Mouse (Mus musculus): Measurements from ENCODE around the gene Mre11a. TPM values are rescaled to one million over a fixed set of nuclear protein-coding genes. Genes with fewer than 3 reads are reported as not detected.

Gene Mre11a
- polyA plus RNA-seq, 1 experiment = 7.8 TPM

- Histone ChIP-seq H3K4me2 (ENCODE audit: low read depth) (no peak overlapping the region), H3K4me3 (no peak overlapping the region), H3K27me3 (ENCODE audit: control insufficient read depth, insufficient read depth, insufficient read length) (no peaks in the 10 kb centered on the region), H3K79me2 (ENCODE audit: control insufficient read depth, insufficient read depth) (no peaks in the 10 kb centered on the region), H3K36me3 (ENCODE audit: control insufficient read depth, insufficient read depth) (no peaks in the 10 kb centered on the region), H3ac (ENCODE audit: control insufficient read depth, insufficient read length) (no peak overlapping the region)
- no peak for TF ChIP-seq MAX (IDR thresholded peaks at IDR 0.05; ENCODE audit: low read depth)
- TF ChIP-seq MYOG (IDR thresholded peaks at IDR 0.05; ENCODE audit: control insufficient read depth in 1 of 3, insufficient read depth in 1 of 3, insufficient read length in 2 of 3, low read depth in 2 of 3) = no peak
- TF ChIP-seq CEBPB (IDR thresholded peaks at IDR 0.05; ENCODE audit: insufficient read depth, poor library complexity, severe bottlenecking) = no peak
- TF ChIP-seq REST (IDR thresholded peaks at IDR 0.05; ENCODE audit: insufficient read depth, insufficient read length) = no peak
- TF ChIP-seq E2F4 (IDR thresholded peaks at IDR 0.05; ENCODE audit: insufficient read depth) = no peak
- TF ChIP-seq SRF (IDR thresholded peaks at IDR 0.05; ENCODE audit: control insufficient read depth, insufficient read length, low read depth) = no peak
- no peak for TF ChIP-seq TCF3 (IDR thresholded peaks at IDR 0.05; ENCODE audit: insufficient read length, low read depth)
- TF ChIP-seq MYOD1 (IDR thresholded peaks at IDR 0.05; ENCODE audit: control insufficient read depth in 1 of 3, insufficient read length in 2 of 3, low read depth in 2 of 3) = no peak
- TF ChIP-seq POLR2AphosphoS2 (IDR thresholded peaks at IDR 0.05; ENCODE audit: insufficient read length, low read depth) = no peak
- no peak for TF ChIP-seq TCF12 (IDR thresholded peaks at IDR 0.05; ENCODE audit: insufficient read depth, poor library complexity, severe bottlenecking)
- no peak for TF ChIP-seq USF1 (IDR thresholded peaks at IDR 0.05; ENCODE audit: low read depth)
- TF ChIP-seq POLR2A (IDR thresholded peaks at IDR 0.05; ENCODE audit: insufficient read length, low read depth) = no peak
These were observed 100.2 kb downstream of the Mre11a start for GRCm38 (mm10) chr9:14884641-14885040.

DNA sequence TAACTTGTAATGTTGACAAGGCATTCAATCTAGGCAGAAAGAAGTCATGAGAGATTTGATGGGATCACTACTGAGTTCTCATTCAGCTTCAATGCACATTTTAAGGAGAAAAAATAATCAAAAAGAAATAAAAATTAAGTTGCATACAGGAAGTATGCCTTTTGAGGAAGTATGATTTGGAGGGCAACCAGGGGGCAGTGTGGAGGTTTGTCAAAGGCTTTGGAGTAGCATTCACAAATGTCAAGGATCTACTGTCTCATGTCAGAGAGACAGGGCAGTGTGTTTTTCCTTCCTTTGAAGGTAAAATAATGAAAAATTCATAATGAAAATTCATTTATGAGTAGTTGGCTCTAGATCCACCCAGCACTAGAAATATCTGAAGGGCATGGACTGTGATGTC, 100.7 kb downstream of the Mre11a start:
- Histone ChIP-seq H3K4me3 (no peak overlapping the region), H3K4me2 (ENCODE audit: low read depth) (no peak overlapping the region), H3K79me2 (ENCODE audit: control insufficient read depth, insufficient read depth) (no peaks in the 10 kb centered on the region), H3ac (ENCODE audit: control insufficient read depth, insufficient read length) (no peak overlapping the region), H3K27me3 (ENCODE audit: control insufficient read depth, insufficient read depth, insufficient read length) (no peaks in the 10 kb centered on the region), H3K36me3 (ENCODE audit: control insufficient read depth, insufficient read depth) (no peaks in the 10 kb centered on the region)
- TF ChIP-seq MYOG (IDR thresholded peaks at IDR 0.05; ENCODE audit: control insufficient read depth in 1 of 3, insufficient read depth in 1 of 3, insufficient read length in 2 of 3, low read depth in 2 of 3) (no peak), TCF12 (IDR thresholded peaks at IDR 0.05; ENCODE audit: insufficient read depth, poor library complexity, severe bottlenecking) (no peak), USF1 (IDR thresholded peaks at IDR 0.05; ENCODE audit: low read depth) (no peak), REST (IDR thresholded peaks at IDR 0.05; ENCODE audit: insufficient read depth, insufficient read length) (no peak), POLR2AphosphoS2 (IDR thresholded peaks at IDR 0.05; ENCODE audit: insufficient read length, low read depth) (no peak), TCF3 (IDR thresholded peaks at IDR 0.05; ENCODE audit: insufficient read length, low read depth) (no peak), CEBPB (IDR thresholded peaks at IDR 0.05; ENCODE audit: insufficient read depth, poor library complexity, severe bottlenecking) (no peak), MAX (IDR thresholded peaks at IDR 0.05; ENCODE audit: low read depth) (no peak), E2F4 (IDR thresholded peaks at IDR 0.05; ENCODE audit: insufficient read depth) (no peak), SRF (IDR thresholded peaks at IDR 0.05; ENCODE audit: control insufficient read depth, insufficient read length, low read depth) (no peak), MYOD1 (IDR thresholded peaks at IDR 0.05; ENCODE audit: control insufficient read depth in 1 of 3, insufficient read length in 2 of 3, low read depth in 2 of 3) (no peak), POLR2A (IDR thresholded peaks at IDR 0.05; ENCODE audit: insufficient read length, low read depth) (no peak)

GRCm38 (mm10) chr9:14885954-14886353, 101.5 kb downstream of the Mre11a start:
- Histone ChIP-seq H3K4me2 (ENCODE audit: low read depth) (no peak overlapping the region), H3K27me3 (ENCODE audit: control insufficient read depth, insufficient read depth, insufficient read length) (no peaks in the 10 kb centered on the region), H3K36me3 (ENCODE audit: control insufficient read depth, insufficient read depth) (no peaks in the 10 kb centered on the region), H3ac (ENCODE audit: control insufficient read depth, insufficient read length) (no peak overlapping the region), H3K79me2 (ENCODE audit: control insufficient read depth, insufficient read depth) (no peaks in the 10 kb centered on the region), H3K4me3 (no peak overlapping the region)
- no peak for TF ChIP-seq SRF (IDR thresholded peaks at IDR 0.05; ENCODE audit: control insufficient read depth, insufficient read length, low read depth)
- no peak for TF ChIP-seq MYOG (IDR thresholded peaks at IDR 0.05; ENCODE audit: control insufficient read depth in 1 of 3, insufficient read depth in 1 of 3, insufficient read length in 2 of 3, low read depth in 2 of 3)
- no peak for TF ChIP-seq E2F4 (IDR thresholded peaks at IDR 0.05; ENCODE audit: insufficient read depth)
- TF ChIP-seq REST (IDR thresholded peaks at IDR 0.05; ENCODE audit: insufficient read depth, insufficient read length) = no peak
- TF ChIP-seq POLR2A (IDR thresholded peaks at IDR 0.05; ENCODE audit: insufficient read length, low read depth) = no peak
- TF ChIP-seq POLR2AphosphoS2 (IDR thresholded peaks at IDR 0.05; ENCODE audit: insufficient read length, low read depth) = no peak
- no peak for TF ChIP-seq MYOD1 (IDR thresholded peaks at IDR 0.05; ENCODE audit: control insufficient read depth in 1 of 3, insufficient read length in 2 of 3, low read depth in 2 of 3)
- no peak for TF ChIP-seq TCF3 (IDR thresholded peaks at IDR 0.05; ENCODE audit: insufficient read length, low read depth)
- no peak for TF ChIP-seq CEBPB (IDR thresholded peaks at IDR 0.05; ENCODE audit: insufficient read depth, poor library complexity, severe bottlenecking)
- no peak for TF ChIP-seq TCF12 (IDR thresholded peaks at IDR 0.05; ENCODE audit: insufficient read depth, poor library complexity, severe bottlenecking)
- no peak for TF ChIP-seq USF1 (IDR thresholded peaks at IDR 0.05; ENCODE audit: low read depth)
- no peak for TF ChIP-seq MAX (IDR thresholded peaks at IDR 0.05; ENCODE audit: low read depth)

Other genes with a start within 250 kb of the Mre11a start
- gene Amotl1, start 139.6 kb upstream of the Mre11a start, polyA plus RNA-seq (2012; fragmentation: generic; extraction: Trizol) = 37.3 TPM
- gene Piwil4, start 43.9 kb upstream of the Mre11a start, polyA plus RNA-seq (2012; fragmentation: generic; extraction: Trizol) = 0.36 TPM
- gene Fut4, start 32.3 kb upstream of the Mre11a start, polyA plus RNA-seq (2012; fragmentation: generic; extraction: Trizol) = 0.26 TPM
- 0.61 TPM for gene 1700012B09Rik, start 13.6 kb upstream of the Mre11a start, polyA plus RNA-seq (2012; fragmentation: generic; extraction: Trizol)
- gene Ankrd49, start 202 bp downstream of the Mre11a start, polyA plus RNA-seq (2012; fragmentation: generic; extraction: Trizol) = 6.0 TPM
- gene Gpr83, start 75.6 kb downstream of the Mre11a start, polyA plus RNA-seq (2012; fragmentation: generic; extraction: Trizol) = not detected
- gene Izumo1r, start 119.3 kb downstream of the Mre11a start, polyA plus RNA-seq (2012; fragmentation: generic; extraction: Trizol) = not detected

All from myocyte (in vitro differentiated cells).